Comparison of ENCODE assay signal across 16 mouse cellular contexts in the genomic region with DNA sequence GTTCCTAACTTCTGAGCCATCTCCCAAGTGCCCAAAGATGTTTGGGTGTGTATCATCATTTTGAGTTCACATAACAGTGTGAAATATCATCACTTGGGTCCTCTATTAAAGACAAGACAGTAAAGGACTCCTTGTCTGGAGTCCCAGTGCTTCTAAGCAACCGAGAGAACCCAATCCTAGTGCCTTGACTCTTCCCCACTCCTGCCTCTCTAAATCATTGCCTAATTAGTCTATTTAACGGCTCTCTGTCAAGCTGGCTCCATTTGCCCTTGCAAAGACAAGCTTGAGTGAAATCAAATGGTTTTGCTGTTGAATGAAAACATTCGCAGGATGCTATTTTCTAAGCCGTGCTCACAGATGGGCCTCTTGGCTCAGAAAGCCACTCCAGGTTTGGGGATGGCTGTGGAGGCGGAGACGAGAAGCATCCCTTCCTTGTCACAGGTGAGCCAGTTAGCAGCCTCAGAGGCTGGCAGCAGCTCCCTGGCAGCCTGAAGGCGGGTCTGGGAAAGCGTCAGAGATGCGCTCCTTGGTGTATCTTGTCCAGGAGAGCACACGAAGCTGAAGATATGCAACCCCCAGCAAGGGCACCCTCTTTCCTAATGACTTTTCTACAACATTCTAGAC.
DNase-seq lines count a peak whose midpoint lies in the region; ATAC-seq lines count a peak whose summit lies in the region.
"Had no signal": no experiment of that assay in that cellular context is flagged by ENCODE, and none has a peak within 500 bp of the region (broad histone marks: within the 10 kb centered on the region; RNA-seq: fewer than 3 reads in every experiment).

No protein-coding gene starts in this region.

- H3K9ac ChIP-seq in forebrain, embryonic 16.5 days (replicated peaks; ENCODE audit: low read depth, low read length): no peak overlapping the region
- H3K9ac ChIP-seq: liver, embryonic 13.5 days; midbrain, embryonic 15.5 days; stomach, embryonic 15.5 days had no signal

- ATAC-seq in forebrain, embryonic 16.5 days: peak; percentile 41; the same call in 1 of the 2 replicates
- ATAC-seq: intestine, embryonic 16.5 days; lung, postnatal 0 days; midbrain, embryonic 15.5 days had no signal

- H3K9me3 ChIP-seq in forebrain, embryonic 16.5 days (ENCODE audit: control insufficient read depth, low read length): no peaks in the 10 kb centered on the region
- H3K9me3 ChIP-seq in forebrain, embryonic 10.5 days: no peaks in the 10 kb centered on the region
- H3K9me3 ChIP-seq: midbrain, embryonic 15.5 days; stomach, embryonic 15.5 days had no signal

- H3K4me1 ChIP-seq in forebrain, embryonic 16.5 days (replicated peaks; ENCODE audit: control insufficient read depth, insufficient read depth, low read length): peaks cover 8% of the 10 kb centered on the region
- H3K4me1 ChIP-seq in forebrain, embryonic 10.5 days: peaks cover 19% of the 10 kb centered on the region
- H3K4me1 ChIP-seq: liver, embryonic 13.5 days; stomach, embryonic 15.5 days had no signal

- H3K36me3 ChIP-seq in forebrain, embryonic 16.5 days (ENCODE audit: control insufficient read depth, insufficient read depth): no peaks in the 10 kb centered on the region
- H3K36me3 ChIP-seq in forebrain, embryonic 10.5 days (replicated peaks): no peaks in the 10 kb centered on the region
- H3K36me3 ChIP-seq: G1E; liver, embryonic 13.5 days; midbrain, embryonic 15.5 days; stomach, embryonic 15.5 days had no signal

- DNase-seq in forebrain, embryonic 10.5 days (ENCODE audit: extremely low spot score, low spot score): no peak
- DNase-seq in left cerebral cortex, postnatal 25 days (ENCODE audit: low spot score in 2 of 2): peak; percentile 37 to 55
- no peak for DNase-seq in left cerebral cortex, adult 11 months (ENCODE audit: low spot score)
- DNase-seq in layer of hippocampus, adult 8-10 months (ENCODE audit: low spot score in 2 of 2): peak; percentile 50 to 52
- DNase-seq in right cerebral cortex, postnatal 10 days (ENCODE audit: low spot score in 2 of 2): peak; percentile 32 to 41
- no peak for DNase-seq in testis, postnatal 14 days (ENCODE audit: low spot score)
- no peak for DNase-seq in heart, postnatal 36 days
- DNase-seq: kidney, postnatal 4 days; liver, embryonic 13.5 days; thymus, postnatal 25 days had no signal

- WGBS in forebrain, embryonic 16.5 days: 42% methylated on average over 10 of the region's 10 CpGs
- 79% methylated on average over 10 of the region's 10 CpGs for WGBS in forebrain, embryonic 10.5 days

- no peak overlapping the region for H3K4me2 ChIP-seq in forebrain, embryonic 16.5 days (ENCODE audit: low read length)
- H3K4me2 ChIP-seq: liver, embryonic 13.5 days; midbrain, embryonic 15.5 days; stomach, embryonic 15.5 days had no signal

- H3K4me3 ChIP-seq in forebrain, embryonic 16.5 days (replicated peaks; ENCODE audit: low read length): no peak overlapping the region
- H3K4me3 ChIP-seq in forebrain, embryonic 10.5 days: no peak overlapping the region
- H3K4me3 ChIP-seq: liver, embryonic 13.5 days; midbrain, embryonic 15.5 days; stomach, embryonic 15.5 days had no signal

- H3K27ac ChIP-seq in forebrain, embryonic 16.5 days (ENCODE audit: low read length): no peak overlapping the region
- H3K27ac ChIP-seq in forebrain, embryonic 10.5 days: no peak overlapping the region
- H3K27ac ChIP-seq: liver, embryonic 13.5 days; midbrain, embryonic 15.5 days; stomach, embryonic 15.5 days had no signal

- no peaks in the 10 kb centered on the region for H3K27me3 ChIP-seq in forebrain, embryonic 16.5 days (replicated peaks; ENCODE audit: control insufficient read depth, insufficient read depth, low read length)
- H3K27me3 ChIP-seq in forebrain, embryonic 10.5 days (ENCODE audit: poor library complexity, severe bottlenecking): no peaks in the 10 kb centered on the region
- H3K27me3 ChIP-seq: liver, embryonic 13.5 days; midbrain, embryonic 15.5 days; stomach, embryonic 15.5 days had no signal

- intact Hi-C loops in left cerebral cortex, postnatal 25 days (cut with DNase I): no loop called here
- intact Hi-C loops in heart, postnatal 36 days (cut with DNase I): no loop called here

Comparison
In these comparisons a context has a peak if more than half of its experiments do, and no peak if none do; other contexts are left out.
1. DNase-seq: peak in left cerebral cortex, postnatal 25 days (2 of 2), layer of hippocampus, adult 8-10 months (2 of 2) and right cerebral cortex, postnatal 10 days (2 of 2); none in forebrain, embryonic 10.5 days (single experiment), left cerebral cortex, adult 11 months (single experiment), testis, postnatal 14 days (single experiment) and heart, postnatal 36 days (0 of 2).